Comparison of ENCODE assay signal across 33 mouse cellular contexts in genomic region chr17:46749282-46749681, GRCm38 (mm10). TPM values are rescaled to one million over a fixed set of nuclear protein-coding genes. Genes with fewer than 3 reads are reported as not detected.
"Had no signal": no experiment of that assay in that cellular context is flagged by ENCODE, and none has a peak within 500 bp of the region (broad histone marks: within the 10 kb centered on the region; RNA-seq: fewer than 3 reads in every experiment).

No protein-coding gene starts in this region.

- H3K9ac ChIP-seq: heart, embryonic 12.5 days; hindbrain, embryonic 12.5 days; hindbrain, embryonic 14.5 days; intestine, embryonic 15.5 days; limb, embryonic 12.5 days; liver, embryonic 13.5 days had no signal

- ATAC-seq: hindbrain, embryonic 16.5 days; inflammation-experienced regulatory T-cells, adult 6 months; intestine, embryonic 15.5 days; intestine, postnatal 0 days had no signal

- H3K4me3 ChIP-seq: heart, embryonic 10.5 days; heart, embryonic 12.5 days; hindbrain, embryonic 10.5 days; hindbrain, embryonic 12.5 days; intestine, embryonic 15.5 days; layer of hippocampus, adult 2 months; left cerebral cortex, adult 2 months; limb, embryonic 10.5 days; limb, embryonic 12.5 days; liver, embryonic 13.5 days had no signal

- H3K27ac ChIP-seq: heart, embryonic 10.5 days; hindbrain, embryonic 10.5 days; hindbrain, embryonic 12.5 days; hindbrain, embryonic 14.5 days; intestine, embryonic 15.5 days; layer of hippocampus, adult 2 months; left cerebral cortex, adult 2 months; limb, embryonic 10.5 days; limb, embryonic 12.5 days; liver, embryonic 13.5 days had no signal

- DNase-seq: gastrocnemius, postnatal 14 days; gastrocnemius, postnatal 36 days; heart, adult 18-20 months; heart, postnatal 10 days; heart, postnatal 4 days; kidney, adult 18-20 months; kidney, adult 8-10 months; kidney, postnatal 10 days; kidney, postnatal 25 days; kidney, postnatal 4 days; liver; liver, embryonic 13.5 days had no signal

- H3K9me3 ChIP-seq: heart, embryonic 10.5 days; hindbrain, embryonic 10.5 days; hindbrain, embryonic 12.5 days; intestine, embryonic 15.5 days; limb, embryonic 10.5 days; limb, embryonic 12.5 days; liver, embryonic 13.5 days had no signal

- H3K4me2 ChIP-seq: heart, embryonic 12.5 days; hindbrain, embryonic 12.5 days; hindbrain, embryonic 14.5 days; intestine, embryonic 15.5 days; limb, embryonic 12.5 days; liver, embryonic 13.5 days had no signal

- H3K27me3 ChIP-seq: heart, embryonic 12.5 days; hindbrain, embryonic 12.5 days; intestine, embryonic 15.5 days; limb, embryonic 12.5 days; liver, embryonic 13.5 days had no signal

RNA-seq across cellular contexts. Expression of gene Ptcra, which starts 14.2 kb away (rescaled TPM):
- total RNA-seq: gastrocnemius, adult 18-20 months; gastrocnemius, adult 8-10 months; gastrocnemius, postnatal 14 days; gastrocnemius, postnatal 36 days; heart, adult 18-20 months; heart, adult 8-10 months; heart, postnatal 10 days; heart, postnatal 25 days; heart, postnatal 4 days; layer of hippocampus, adult 2 months; layer of hippocampus, postnatal 10 days; layer of hippocampus, postnatal 25 days; left cerebral cortex, postnatal 14 days had no signal
- polyA plus RNA-seq: gonadal fat pad, adult 2 months; hindbrain, embryonic 16.5 days had no signal
